Mouse (Mus musculus) lung, embryonic 16.5 days (tissue): ENCODE results near the gene Supt6. TPM values are rescaled to one million over a fixed set of nuclear protein-coding genes. Genes with fewer than 3 reads are reported as not detected.

Experiments used
- ATAC-seq: fragments of 200-750 bp; cut with Nextera tagmentation; 2 replicates; pipeline ENCODE4 v1.8.0; 2017; ENCODE audit warnings: low read depth, mild to moderate bottlenecking, moderate library complexity
- H3K27ac ChIP-seq: fragments of 300-500 bp; sonication (generic); 2 replicates; pipeline ENCODE4 v1.5.1; 2014; ENCODE audit warnings: mild to moderate bottlenecking, control low read depth, low read length
- H3K27me3 ChIP-seq: fragments of 300-500 bp; sonication (generic); 2 replicates; pipeline ENCODE4 v1.6.1; 2014; ENCODE audit warnings: low read depth, low read length, mixed read lengths; ENCODE audit not compliant: control insufficient read depth, insufficient read depth
- H3K36me3 ChIP-seq: fragments of 300-500 bp; sonication (generic); 2 replicates; pipeline ENCODE4 v1.6.1; 2014; ENCODE audit warnings: low read length; ENCODE audit not compliant: control insufficient read depth, insufficient read depth
- H3K4me1 ChIP-seq: fragments of 300-500 bp; sonication (generic); replicated peaks from 2 replicates; pipeline ENCODE4 v1.6.1; 2014; ENCODE audit warnings: low read length, mixed read lengths; ENCODE audit not compliant: control insufficient read depth, insufficient read depth
- H3K4me2 ChIP-seq: fragments of 300-500 bp; sonication (generic); 2 replicates; pipeline ENCODE4 v1.6.1; 2014; ENCODE audit warnings: low read depth, low read length, control low read depth
- H3K4me3 ChIP-seq: fragments of 300-500 bp; sonication (generic); 2 replicates; pipeline ENCODE4 v1.5.1; 2014; ENCODE audit warnings: mild to moderate bottlenecking, low read length, control low read depth
- H3K9ac ChIP-seq: fragments of 300-500 bp; sonication (generic); 2 replicates; pipeline ENCODE4 v1.6.1; 2014; ENCODE audit warnings: low read length, control low read depth
- H3K9me3 ChIP-seq: fragments of 300-500 bp; sonication (generic); 2 replicates; pipeline ENCODE4 v1.6.1; 2016; ENCODE audit warnings: low read length; ENCODE audit not compliant: control insufficient read depth
- WGBS: fragments of 180-500 bp; shearing (Covaris S2); extraction: QIAGEN DNeasy Blood & Tissue Kit; methylation state at CpG from one replicate; pipeline ENCODE4 v1.1.7; 2014; 5-methylcytosine and 5-hydroxymethylcytosine counted together
- polyA plus RNA-seq: library from polyadenylated mRNA; unstranded; fragments of >200 nt; fragmentation: Nextera tagmentation; extraction: Ambion mirVana; gene quantifications from 2 replicates; pipeline ENCODE4 v1.2.1, GENCODE M21; 2015

The Supt6 gene
- polyA plus RNA-seq, 1 experiment from 2014 or later: 26.2 TPM

DNA sequence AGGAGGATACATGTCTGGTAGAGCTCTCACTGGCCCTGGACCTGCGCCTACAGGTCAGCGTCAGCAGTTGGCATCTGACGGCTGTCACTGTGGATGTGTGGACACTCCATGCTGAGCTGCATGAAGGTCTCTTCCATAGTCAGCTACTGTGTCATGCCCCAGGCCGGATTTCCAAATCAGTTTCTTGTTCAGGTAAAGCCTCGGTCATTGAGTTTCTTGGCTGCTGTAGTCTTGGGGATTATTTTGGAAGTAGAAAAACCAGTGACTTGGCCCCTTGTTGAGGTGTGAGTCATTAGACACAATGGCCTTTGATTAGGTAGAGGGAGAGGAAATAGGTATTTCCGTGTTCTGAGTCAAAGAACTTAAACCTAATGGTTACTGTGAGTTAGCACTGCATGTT, 19.8 kb upstream of the Supt6 start:
- WGBS: 91% methylated on average over 6 of the region's 6 CpGs
- Histone ChIP-seq H3K9me3 (no peaks in the 10 kb centered on the region), H3K4me3 (no peak overlapping the region), H3K4me2 (no peak overlapping the region), H3K9ac (no peak overlapping the region), H3K36me3 (peaks cover 45% of the 10 kb centered on the region), H3K4me1 (peaks cover 10% of the 10 kb centered on the region), H3K27ac (no peak overlapping the region), H3K27me3 (no peaks in the 10 kb centered on the region)
- no peak for ATAC-seq

- no peaks in the 10 kb centered on the region for H3K27me3 ChIP-seq
- H3K9ac ChIP-seq: peak overlapping the region; percentile 84
- 2% methylated on average over 8 of the region's 8 CpGs for WGBS
- ATAC-seq: no peak
- H3K27ac ChIP-seq: peak overlapping the region; percentile 36; the same call in 1 of the 2 replicates
- H3K4me1 ChIP-seq: peaks cover 10% of the 10 kb centered on the region
- peaks cover 27% of the 10 kb centered on the region for H3K36me3 ChIP-seq
- no peaks in the 10 kb centered on the region for H3K9me3 ChIP-seq
- peak overlapping the region; percentile 87 for H3K4me3 ChIP-seq
- H3K4me2 ChIP-seq: peak overlapping the region; percentile 69
These were observed 16.8 kb upstream of the Supt6 start for GRCm38 (mm10) chr11:78262550-78262949.

GRCm38 (mm10) chr11:78261380-78262352, 15.9 kb upstream of the Supt6 start, which contains the start of gene 2610507B11Rik:
2610507B11Rik (plus strand) TSS chr11:78261752.
- H3K9ac ChIP-seq: peak within 1 kb of the TSS; percentile 84
- H3K9me3 ChIP-seq: no peaks in the 10 kb centered on the region
- under 1% methylated on average over 98 of the region's 115 CpGs for WGBS
- peak within 1 kb of the TSS; percentile 86 for H3K27ac ChIP-seq
- H3K4me2 ChIP-seq: peak within 1 kb of the TSS; percentile 69
- H3K36me3 ChIP-seq: peaks cover 23% of the 10 kb centered on the region
- peak; percentile 97 for ATAC-seq
- peaks cover 10% of the 10 kb centered on the region for H3K4me1 ChIP-seq
- H3K4me3 ChIP-seq: peak within 1 kb of the TSS; percentile 87
- H3K27me3 ChIP-seq: no peaks in the 10 kb centered on the region; the same call in 1 of the 2 replicates

GRCm38 (mm10) chr11:78260489-78261258, 14.9 kb upstream of the Supt6 start:
- Histone ChIP-seq H3K36me3 (peaks cover 15% of the 10 kb centered on the region), H3K27ac (no peak overlapping the region), H3K4me2 (peak overlapping the region; percentile 44), H3K27me3 (no peaks in the 10 kb centered on the region; the same call in 1 of the 2 replicates), H3K9ac (no peak overlapping the region), H3K4me1 (peaks cover 10% of the 10 kb centered on the region), H3K4me3 (peak overlapping the region; percentile 87), H3K9me3 (no peaks in the 10 kb centered on the region)
- no peak for ATAC-seq
- WGBS: 85% methylated on average over 2 of the region's 2 CpGs

DNA sequence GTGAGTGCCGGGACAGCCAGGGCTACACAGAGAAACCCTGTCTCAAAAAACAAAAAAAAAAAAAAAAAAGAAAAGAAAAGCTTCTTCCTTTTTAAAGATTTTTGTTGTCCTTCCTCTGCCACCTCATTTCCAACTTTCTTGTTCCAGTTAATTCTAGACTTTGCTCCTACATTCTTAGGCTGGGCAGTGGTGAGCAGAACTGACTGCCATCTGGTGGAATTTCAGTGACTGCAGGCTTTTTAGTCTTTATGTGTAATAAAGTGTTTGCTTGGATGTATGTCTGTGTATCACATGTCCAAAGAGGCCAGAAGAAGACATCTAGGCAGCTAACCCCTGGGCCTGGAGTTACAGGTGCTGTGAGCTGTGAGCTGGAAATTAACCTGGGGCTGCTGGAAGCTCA, 10.8 kb upstream of the Supt6 start:
- Histone ChIP-seq H3K4me3 (no peak overlapping the region), H3K27ac (no peak overlapping the region), H3K36me3 (peaks cover 13% of the 10 kb centered on the region), H3K4me1 (no peaks in the 10 kb centered on the region), H3K27me3 (no peaks in the 10 kb centered on the region; the same call in 1 of the 2 replicates), H3K9me3 (no peaks in the 10 kb centered on the region), H3K9ac (no peak overlapping the region), H3K4me2 (no peak overlapping the region)
- WGBS: 94% methylated on average over 1 of the region's 1 CpGs
- ATAC-seq: no peak

- Histone ChIP-seq H3K27me3 (no peaks in the 10 kb centered on the region), H3K27ac (no peak overlapping the region), H3K4me1 (peaks cover 22% of the 10 kb centered on the region), H3K4me3 (0 out of 2 replicates have a peak overlapping the region, but pooled peaks have one; percentile 12), H3K9ac (no peak overlapping the region), H3K36me3 (peaks cover 12% of the 10 kb centered on the region), H3K4me2 (peak overlapping the region; percentile 82; the same call in 1 of the 2 replicates), H3K9me3 (no peaks in the 10 kb centered on the region)
- 68% methylated on average over 4 of the region's 4 CpGs for WGBS
- no peak for ATAC-seq
These were observed 1.9 kb upstream of the Supt6 start for GRCm38 (mm10) chr11:78247727-78248140.

DNA sequence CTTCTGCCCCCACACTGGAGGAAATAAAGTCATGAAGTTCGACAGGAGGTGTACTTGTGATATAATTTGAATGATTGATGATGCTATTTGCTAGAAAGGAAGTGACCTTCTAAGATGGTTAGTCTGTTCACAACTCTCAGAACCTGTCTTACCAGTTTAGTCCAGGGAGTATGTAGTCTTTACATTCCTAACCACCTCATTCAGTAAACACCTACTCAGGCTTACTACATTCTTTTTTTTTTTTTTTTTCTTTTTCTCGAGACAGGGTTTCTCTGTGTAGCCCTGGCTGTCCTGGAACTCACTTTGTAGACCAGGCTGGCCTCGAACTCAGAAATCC, 1.2 kb upstream of the Supt6 start:
- no peak for ATAC-seq
- Histone ChIP-seq H3K4me1 (peaks cover 22% of the 10 kb centered on the region), H3K4me3 (peak overlapping the region; percentile 83), H3K9me3 (no peaks in the 10 kb centered on the region), H3K27me3 (no peaks in the 10 kb centered on the region), H3K36me3 (peaks cover 9% of the 10 kb centered on the region), H3K9ac (no peak overlapping the region), H3K27ac (peak overlapping the region; percentile 54), H3K4me2 (peak overlapping the region; percentile 82)
- WGBS: 39% methylated on average over 3 of the region's 3 CpGs

DNA sequence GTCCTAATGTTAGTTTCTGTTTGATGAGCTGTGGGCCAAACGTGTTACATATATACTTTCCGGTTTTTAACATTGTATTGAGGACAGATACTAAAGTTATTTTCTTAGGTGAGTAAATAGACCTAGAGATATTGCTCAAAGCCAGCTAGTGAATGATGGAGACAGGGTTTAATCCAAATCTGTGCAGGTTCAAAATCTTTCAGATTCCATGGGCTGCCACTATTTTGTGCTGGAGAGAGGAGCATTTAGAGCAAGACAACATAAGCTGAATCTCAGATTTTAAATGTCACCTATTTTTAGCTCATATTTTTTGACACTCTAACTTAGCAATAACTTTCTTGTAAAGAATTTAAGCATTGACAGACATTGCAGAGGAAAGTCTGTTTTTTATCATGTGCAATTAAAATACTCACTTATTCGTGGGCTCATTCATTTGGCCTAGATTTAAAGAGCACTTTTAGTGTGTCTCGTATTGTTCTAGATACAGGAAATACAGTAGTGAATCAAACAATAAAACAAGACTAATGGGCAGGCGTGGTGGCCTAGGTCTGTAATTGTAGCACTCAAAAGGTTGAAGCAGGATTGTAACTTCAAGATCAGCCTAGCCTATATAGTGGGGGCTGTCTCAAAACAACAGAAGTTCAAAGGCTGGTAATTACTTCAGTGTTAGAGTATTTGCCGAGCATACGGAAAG, 678 bp upstream of the Supt6 start:
- H3K4me1 ChIP-seq: peaks cover 22% of the 10 kb centered on the region
- peak overlapping the region; percentile 83 for H3K4me3 ChIP-seq
- WGBS: 29% methylated on average over 7 of the region's 7 CpGs
- ATAC-seq: no peak
- H3K27me3 ChIP-seq: no peaks in the 10 kb centered on the region
- H3K27ac ChIP-seq: peak overlapping the region; percentile 92
- H3K36me3 ChIP-seq: peaks cover 9% of the 10 kb centered on the region
- H3K9ac ChIP-seq: peak overlapping the region; percentile 92; the same call in 1 of the 2 replicates
- peak overlapping the region; percentile 82 for H3K4me2 ChIP-seq
- H3K9me3 ChIP-seq: no peaks in the 10 kb centered on the region
